Mouse (Mus musculus) frontal cortex, postnatal 25 days (tissue): ENCODE measurements at regions not wholly inside any gene's neighbourhood (a gene's known extent, or its start where the extent isn't known, plus 50 kb on each side); places are given as distances from the start of the nearest gene placed in this dataset.

ENCODE experiments used
- DNase-seq, 2 experiments: peaks; one replicate each; pipeline ENCODE4 v3.0.0; 2022; ENCODE audit warnings: low spot score in 2 of 2

GRCm38 (mm10) chr15:59138393-59139107 lies 249.5 kb downstream of the Gm49356 start:
- no peak for DNase-seq

GRCm38 (mm10) chr15:59141621-59142020 lies 252.5 kb downstream of the Gm49356 start:
- DNase-seq = no peak

- DNase-seq = no peak
Measured at GRCm38 (mm10) chr15:59142481-59142880, 253.4 kb downstream of the Gm49356 start.

GRCm38 (mm10) chr15:59143891-59144290 lies 254.8 kb downstream of the Gm49356 start:
- no peak for DNase-seq

- no peak for DNase-seq
Measured at GRCm38 (mm10) chr15:59145679-59146078, 256.6 kb downstream of the Gm49356 start.

GRCm38 (mm10) chr15:59146111-59146510 lies 257.0 kb downstream of the Gm49356 start:
- DNase-seq = no peak

GRCm38 (mm10) chr15:59146586-59147085 lies 257.5 kb downstream of the Gm49356 start:
- DNase-seq = no peak

- no peak for DNase-seq
Measured at GRCm38 (mm10) chr15:59148531-59148930, 259.4 kb downstream of the Gm49356 start.

- DNase-seq = no peak
Measured at GRCm38 (mm10) chr15:59151506-59151905, 262.4 kb downstream of the Gm49356 start.

- no peak for DNase-seq
Measured at GRCm38 (mm10) chr15:59152786-59153388, 263.8 kb downstream of the Gm49356 start.

- no peak for DNase-seq
Measured at GRCm38 (mm10) chr15:59153416-59154250, 264.5 kb downstream of the Gm49356 start.

GRCm38 (mm10) chr15:59154407-59155288 lies 265.6 kb downstream of the Gm49356 start:
- no peak for DNase-seq

- DNase-seq = no peak
Measured at GRCm38 (mm10) chr15:59155289-59155623, 266.2 kb downstream of the Gm49356 start.

- DNase-seq = no peak
Measured at GRCm38 (mm10) chr15:59156328-59156727, 267.2 kb downstream of the Gm49356 start.

GRCm38 (mm10) chr15:59158760-59159159 lies 269.7 kb downstream of the Gm49356 start:
- no peak for DNase-seq

- DNase-seq = no peak
Measured at GRCm38 (mm10) chr15:59160931-59161920, 272.1 kb downstream of the Gm49356 start.

GRCm38 (mm10) chr15:59167937-59168659 lies 279.0 kb downstream of the Gm49356 start:
- no peak for DNase-seq

- DNase-seq = no peak
Measured at GRCm38 (mm10) chr15:59168660-59169170, 279.6 kb downstream of the Gm49356 start.

- no peak for DNase-seq
Measured at GRCm38 (mm10) chr15:59169237-59169797, 280.2 kb downstream of the Gm49356 start.
